Mouse (Mus musculus) A20 (cell line): ENCODE results near the gene Bend7.

Experiments
- DNase-seq: peaks from one replicate; pipeline ENCODE4 v3.0.0-alpha.2; 2011; ENCODE audit warnings: low read depth, low spot score

Bend7 gene

GRCm38 (mm10) chr2:4717769-4718661 is at the start of gene Bend7:
Gene Bend7 (plus strand): TSS chr2:4717831.
- DNase-seq = no peak

GRCm38 (mm10) chr2:4668626-4669025 is 49.0 kb upstream of the Bend7 start:
- DNase-seq = no peak

GRCm38 (mm10) chr2:4669701-4670100 is 47.9 kb upstream of the Bend7 start:
- DNase-seq = no peak

GRCm38 (mm10) chr2:4671636-4672035 is 46.0 kb upstream of the Bend7 start:
- no peak for DNase-seq

GRCm38 (mm10) chr2:4679886-4680285 is 37.7 kb upstream of the Bend7 start:
- DNase-seq = no peak

GRCm38 (mm10) chr2:4711262-4711661 is 6.4 kb upstream of the Bend7 start:
- peak; percentile 33 for DNase-seq

GRCm38 (mm10) chr2:4717081-4717768 is 406 bp upstream of the Bend7 start:
- no peak for DNase-seq

GRCm38 (mm10) chr2:4723088-4723487 is 5.5 kb downstream of the Bend7 start:
- no peak for DNase-seq

GRCm38 (mm10) chr2:4730161-4730560 is 12.5 kb downstream of the Bend7 start:
- DNase-seq = no peak

- no peak for DNase-seq
Measured at GRCm38 (mm10) chr2:4733971-4734370, 16.3 kb downstream of the Bend7 start.

GRCm38 (mm10) chr2:4736095-4736797 is 18.6 kb downstream of the Bend7 start:
- DNase-seq = no peak

- no peak for DNase-seq
Measured at GRCm38 (mm10) chr2:4736798-4737155, 19.1 kb downstream of the Bend7 start.

- no peak for DNase-seq
Measured at GRCm38 (mm10) chr2:4751918-4752317, 34.3 kb downstream of the Bend7 start.

GRCm38 (mm10) chr2:4755716-4756115 is 38.1 kb downstream of the Bend7 start:
- no peak for DNase-seq

- no peak for DNase-seq
Measured at GRCm38 (mm10) chr2:4757218-4757617, 39.6 kb downstream of the Bend7 start.

GRCm38 (mm10) chr2:4760741-4761140 is 43.1 kb downstream of the Bend7 start:
- no peak for DNase-seq

- DNase-seq = no peak
Measured at GRCm38 (mm10) chr2:4761906-4762305, 44.3 kb downstream of the Bend7 start.

- no peak for DNase-seq
Measured at GRCm38 (mm10) chr2:4764071-4764470, 46.4 kb downstream of the Bend7 start.

GRCm38 (mm10) chr2:4770376-4770775 is 52.7 kb downstream of the Bend7 start:
- no peak for DNase-seq

GRCm38 (mm10) chr2:4773911-4774310 is 56.3 kb downstream of the Bend7 start:
- no peak for DNase-seq

- no peak for DNase-seq
Measured at GRCm38 (mm10) chr2:4777291-4777690, 59.7 kb downstream of the Bend7 start.

GRCm38 (mm10) chr2:4781641-4782040 is 64.0 kb downstream of the Bend7 start:
- DNase-seq = no peak
